Mouse (Mus musculus): ENCODE data around the gene T.
"Not testable (repeated sequence)": the region's sequence is repeated elsewhere in the genome, so short reads cannot be mapped to it uniquely, and the experiment has no call there.

Gene T

DNA sequence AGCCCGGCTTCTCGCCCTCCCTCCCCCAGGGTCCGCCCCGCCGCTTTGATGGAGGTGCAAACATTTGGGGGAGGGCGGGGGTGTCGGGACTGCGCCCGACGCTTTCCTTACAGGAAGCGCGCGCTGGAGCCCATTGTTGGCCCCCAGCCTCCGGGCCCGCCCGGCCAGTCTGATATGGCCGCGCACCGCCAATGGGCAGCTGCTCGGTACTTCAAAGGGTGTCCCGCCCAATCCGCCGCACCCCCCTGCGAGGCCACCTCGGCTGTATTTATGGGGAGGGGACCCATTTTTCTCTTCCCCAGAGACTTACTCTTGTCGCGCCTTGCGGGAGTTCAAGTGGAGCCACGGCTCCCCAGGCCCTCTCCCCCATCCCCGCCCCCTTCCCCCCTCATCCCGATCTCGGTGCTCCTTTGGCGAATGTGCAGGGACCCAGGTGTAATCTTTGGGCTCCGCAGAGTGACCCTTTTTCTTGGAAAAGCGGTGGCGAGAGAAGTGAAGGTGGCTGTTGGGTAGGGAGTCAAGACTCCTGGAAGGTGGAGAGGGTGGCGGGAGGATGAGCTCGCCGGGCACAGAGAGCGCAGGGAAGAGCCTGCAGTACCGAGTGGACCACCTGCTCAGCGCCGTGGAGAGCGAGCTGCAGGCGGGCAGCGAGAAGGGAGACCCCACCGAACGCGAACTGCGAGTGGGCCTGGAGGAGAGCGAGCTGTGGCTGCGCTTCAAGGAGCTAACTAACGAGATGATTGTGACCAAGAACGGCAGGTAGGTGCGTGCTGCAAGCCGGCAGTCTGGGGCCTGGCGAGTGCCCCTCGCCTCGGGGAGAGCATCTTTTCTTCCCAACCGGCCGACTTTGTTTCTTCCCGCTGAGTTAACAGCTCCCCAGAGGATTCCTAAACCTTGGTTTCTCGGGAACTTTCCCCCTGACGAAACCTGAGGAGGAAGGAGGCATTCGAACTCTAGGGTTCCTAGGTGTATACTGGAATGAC is at the start of gene T:
Gene T, plus strand, starts transcription at position 446 of the 983 bp plus-strand sequence.
- DNase-seq (ENCODE audit: low spot score) = no peak

DNA sequence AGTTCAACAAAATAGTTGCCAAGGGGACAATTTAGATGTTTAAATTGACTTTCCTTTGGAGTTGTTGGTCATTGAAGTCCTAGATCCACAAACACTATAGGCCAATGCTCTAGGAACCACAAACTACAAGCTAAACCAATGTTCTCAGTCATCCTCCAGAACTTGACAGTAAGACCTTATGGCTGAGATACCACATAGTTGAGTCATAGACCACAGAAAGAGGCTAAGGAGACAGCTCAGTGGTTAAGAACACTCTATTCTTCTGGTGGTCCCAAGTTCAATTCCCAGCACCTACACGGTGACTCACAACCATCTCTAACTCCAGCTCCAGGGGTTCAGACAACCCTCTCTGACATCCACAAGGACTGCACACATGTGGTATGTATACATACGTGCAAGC is 48.8 kb upstream of the T start:
- no peak for DNase-seq (ENCODE audit: low spot score)

DNA sequence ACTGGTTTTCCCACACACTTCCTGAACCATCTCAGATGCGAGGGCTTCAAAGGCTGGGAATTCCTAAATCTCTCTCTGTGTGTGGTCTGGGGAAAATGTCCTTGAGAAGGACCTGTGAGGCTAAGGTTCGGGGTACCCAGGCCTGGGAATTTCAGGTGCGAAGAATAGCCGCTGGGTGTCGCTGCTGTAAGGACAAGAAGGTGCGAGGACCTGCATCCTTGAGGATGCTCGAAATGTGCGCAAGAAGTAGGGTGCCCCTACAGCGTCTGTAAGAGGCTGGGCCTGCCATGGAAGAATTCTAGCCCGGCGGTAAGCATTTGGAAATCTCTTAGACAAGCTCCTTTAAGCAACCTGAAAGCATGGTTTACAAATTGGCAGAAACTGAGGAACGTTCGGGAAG is 45.8 kb upstream of the T start:
- DNase-seq (ENCODE audit: low spot score) = peak; percentile 57

GRCm38 (mm10) chr17:8388990-8389789 is 45.0 kb upstream of the T start:
- no peak for DNase-seq (ENCODE audit: low spot score)

- DNase-seq (ENCODE audit: low spot score) = no peak
Observed at GRCm38 (mm10) chr17:8389790-8390095, 44.5 kb upstream of the T start.

DNA sequence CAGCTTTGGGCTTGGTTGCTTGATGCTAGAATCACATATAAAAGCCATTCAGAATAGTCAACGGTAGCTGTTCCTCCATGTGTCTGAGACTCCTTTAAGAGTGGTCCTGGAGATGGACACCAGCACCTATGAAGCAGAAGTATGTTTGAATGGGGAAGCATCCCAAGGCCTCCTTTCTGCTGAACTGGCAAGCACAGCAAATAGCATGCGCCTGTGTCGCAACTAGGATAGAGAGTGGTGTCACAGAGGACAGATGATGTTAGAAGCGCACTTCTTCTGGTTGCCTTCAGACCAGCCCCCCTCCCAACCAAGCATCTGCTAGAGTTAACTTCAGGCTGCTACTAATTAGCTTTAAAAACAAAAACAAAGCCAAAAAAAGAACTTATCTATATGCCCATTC is 43.7 kb upstream of the T start:
- no peak for DNase-seq (ENCODE audit: low spot score)

DNA sequence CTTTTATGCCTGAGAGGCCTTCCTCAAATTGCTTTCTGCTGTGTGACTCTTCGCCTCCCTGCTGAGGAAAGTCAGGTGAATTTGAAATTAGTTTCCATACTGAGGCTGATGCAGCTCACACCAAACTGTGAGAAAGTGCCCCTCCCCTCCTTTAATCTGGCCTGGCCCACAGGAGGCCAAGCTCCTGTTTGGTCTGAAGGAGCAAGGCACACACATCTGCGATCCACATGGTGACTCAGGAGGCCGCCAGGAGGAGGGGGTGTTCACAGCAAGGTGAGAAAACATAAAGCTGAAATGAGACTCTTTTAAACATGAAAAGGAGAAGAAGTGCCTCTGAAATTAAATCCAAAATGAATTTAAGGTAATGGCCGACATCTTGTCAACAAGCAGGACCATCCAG is 37.9 kb upstream of the T start:
- DNase-seq (ENCODE audit: low spot score) = no peak

GRCm38 (mm10) chr17:8397946-8398345 is 36.3 kb upstream of the T start:
- DNase-seq (ENCODE audit: low spot score) = no peak

GRCm38 (mm10) chr17:8403932-8404331 is 30.3 kb upstream of the T start:
- DNase-seq (ENCODE audit: low spot score) = not testable (repeated sequence)

GRCm38 (mm10) chr17:8406285-8406684 is 27.9 kb upstream of the T start:
- no peak for DNase-seq (ENCODE audit: low spot score)

DNA sequence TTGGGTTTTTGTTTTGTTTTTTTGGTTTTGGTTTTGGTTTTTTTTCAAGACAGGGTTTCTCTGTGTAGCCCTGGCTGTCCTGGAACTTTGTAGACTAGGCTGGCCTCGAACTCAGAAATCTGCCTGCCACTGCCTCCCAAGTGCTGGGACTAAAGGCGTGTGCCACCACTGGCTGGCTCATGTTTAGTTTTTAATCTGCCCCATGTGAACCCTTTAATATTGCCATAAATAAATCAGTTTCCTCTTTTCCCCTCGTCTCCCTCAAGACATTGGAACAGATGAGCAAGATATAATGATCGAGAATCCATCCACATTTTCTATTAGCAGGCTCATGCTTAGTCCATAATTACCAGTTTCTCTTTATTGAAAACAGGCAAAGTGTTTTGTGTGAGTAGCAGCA is 26.2 kb upstream of the T start:
- DNase-seq (ENCODE audit: low spot score) = not testable (repeated sequence)

GRCm38 (mm10) chr17:8408589-8409295 is 25.5 kb upstream of the T start:
- DNase-seq (ENCODE audit: low spot score) = no peak

DNA sequence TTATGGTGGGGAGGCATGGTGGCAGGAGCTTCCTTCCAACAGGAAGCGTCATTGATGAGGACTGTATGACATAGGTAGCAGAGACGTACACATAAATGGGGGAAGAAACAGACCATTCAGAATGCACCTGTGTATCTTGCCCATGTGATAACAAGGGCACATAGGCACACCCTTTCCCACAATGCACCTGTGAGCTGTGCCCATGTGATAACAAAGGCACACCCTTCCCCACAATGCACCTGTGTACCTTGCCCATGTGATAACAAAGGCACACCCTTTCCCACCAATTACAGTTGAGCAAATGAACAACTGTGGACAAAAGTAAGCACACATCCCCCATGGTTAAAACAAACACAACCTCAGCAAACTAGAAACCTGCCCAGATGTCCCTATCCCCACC is 23.9 kb upstream of the T start:
- DNase-seq (ENCODE audit: low spot score) = no peak

- DNase-seq (ENCODE audit: low spot score) = no peak
Observed at GRCm38 (mm10) chr17:8413656-8414055, 20.6 kb upstream of the T start.

DNA sequence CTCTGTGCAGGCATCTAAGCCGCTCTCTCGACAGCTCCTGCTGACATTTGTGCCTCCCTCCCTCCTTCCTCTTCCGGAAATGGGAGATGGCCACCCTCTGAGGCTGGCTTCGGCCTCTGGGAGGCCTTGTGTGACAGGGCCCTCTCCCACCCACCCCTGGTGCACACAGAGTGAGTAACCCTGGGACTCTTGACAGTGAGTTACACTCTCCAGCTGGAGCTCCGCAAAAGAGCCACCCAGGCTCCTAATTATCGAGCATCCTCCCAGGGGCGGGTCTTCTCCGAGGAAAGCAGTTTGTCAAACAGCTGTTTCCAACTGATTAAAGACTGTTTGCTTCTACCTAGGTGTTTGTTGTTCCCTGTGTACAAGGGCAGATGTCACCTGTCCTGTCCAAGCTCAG is 18.7 kb upstream of the T start:
- no peak for DNase-seq (ENCODE audit: low spot score)

- no peak for DNase-seq (ENCODE audit: low spot score)
Observed at GRCm38 (mm10) chr17:8416865-8417264, 17.4 kb upstream of the T start.

GRCm38 (mm10) chr17:8420739-8421138 is 13.5 kb upstream of the T start:
- no peak for DNase-seq (ENCODE audit: low spot score)

DNA sequence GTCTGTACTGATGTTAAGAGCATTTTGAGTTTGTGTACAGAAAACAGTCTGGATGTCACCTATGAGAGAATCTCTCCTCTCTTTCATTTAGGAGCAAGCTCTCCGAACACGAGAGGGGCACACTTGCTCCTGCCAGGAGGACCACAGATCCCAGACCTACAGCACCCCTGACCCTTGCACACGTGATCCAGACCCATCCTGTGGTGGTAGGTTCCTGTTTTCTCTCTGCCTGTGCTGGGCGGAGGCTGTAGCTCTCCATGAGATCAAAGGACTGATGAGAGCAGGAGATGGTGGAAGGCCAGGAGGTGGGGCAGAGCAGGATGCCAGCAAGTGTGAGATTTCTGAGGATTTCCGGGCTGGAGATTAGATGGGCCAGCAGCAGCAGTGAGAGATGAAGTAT is 12.7 kb upstream of the T start:
- DNase-seq (ENCODE audit: low spot score) = no peak

GRCm38 (mm10) chr17:8423283-8423682 is 10.9 kb upstream of the T start:
- peak; percentile 67 for DNase-seq (ENCODE audit: low spot score)

- DNase-seq (ENCODE audit: low spot score) = no peak
Observed at GRCm38 (mm10) chr17:8429436-8429835, 4.8 kb upstream of the T start.

- no peak for DNase-seq (ENCODE audit: low spot score)
Observed at GRCm38 (mm10) chr17:8429896-8430295, 4.3 kb upstream of the T start.

- no peak for DNase-seq (ENCODE audit: low spot score)
Observed at GRCm38 (mm10) chr17:8432179-8432800, 1.9 kb upstream of the T start.

All from testis, postnatal 10 days (tissue).